Mouse (Mus musculus) testis, postnatal 10 days (tissue): ENCODE measurements around the gene Hspbp1.

Source experiments
- DNase-seq: peaks from one replicate; pipeline ENCODE4 v3.0.0; 2021; ENCODE audit warnings: low spot score

Gene Hspbp1

GRCm38 (mm10) chr7:4631031-4631430 is 53.8 kb downstream of the Hspbp1 start, which contains the start of gene Tmem86b:
Gene Tmem86b (minus strand): TSS chr7:4631422.
- no peak for DNase-seq

- DNase-seq = no peak
Observed at GRCm38 (mm10) chr7:4630198-4630597, 54.7 kb downstream of the Hspbp1 start.

GRCm38 (mm10) chr7:4629586-4629985 is 55.3 kb downstream of the Hspbp1 start:
- DNase-seq = no peak

GRCm38 (mm10) chr7:4625928-4626327 is 58.9 kb downstream of the Hspbp1 start:
- DNase-seq = no peak

GRCm38 (mm10) chr7:4624343-4624742 is 60.5 kb downstream of the Hspbp1 start:
- DNase-seq = no peak

- peak; percentile 65 for DNase-seq
Observed at GRCm38 (mm10) chr7:4623544-4624189, 61.2 kb downstream of the Hspbp1 start.

- peak; percentile 82 for DNase-seq
Observed at GRCm38 (mm10) chr7:4619979-4620378, 64.9 kb downstream of the Hspbp1 start.

GRCm38 (mm10) chr7:4613740-4614403 is 71.0 kb downstream of the Hspbp1 start:
- DNase-seq = no peak

GRCm38 (mm10) chr7:4612956-4613355 is 71.9 kb downstream of the Hspbp1 start:
- DNase-seq = no peak

- DNase-seq = no peak
Observed at GRCm38 (mm10) chr7:4612386-4612785, 72.5 kb downstream of the Hspbp1 start.

GRCm38 (mm10) chr7:4611921-4612341 is 72.9 kb downstream of the Hspbp1 start:
- no peak for DNase-seq

GRCm38 (mm10) chr7:4611511-4611910 is 73.4 kb downstream of the Hspbp1 start:
- DNase-seq = no peak
